ENCODE assay signal across 8 mouse cellular contexts in the genomic region with DNA sequence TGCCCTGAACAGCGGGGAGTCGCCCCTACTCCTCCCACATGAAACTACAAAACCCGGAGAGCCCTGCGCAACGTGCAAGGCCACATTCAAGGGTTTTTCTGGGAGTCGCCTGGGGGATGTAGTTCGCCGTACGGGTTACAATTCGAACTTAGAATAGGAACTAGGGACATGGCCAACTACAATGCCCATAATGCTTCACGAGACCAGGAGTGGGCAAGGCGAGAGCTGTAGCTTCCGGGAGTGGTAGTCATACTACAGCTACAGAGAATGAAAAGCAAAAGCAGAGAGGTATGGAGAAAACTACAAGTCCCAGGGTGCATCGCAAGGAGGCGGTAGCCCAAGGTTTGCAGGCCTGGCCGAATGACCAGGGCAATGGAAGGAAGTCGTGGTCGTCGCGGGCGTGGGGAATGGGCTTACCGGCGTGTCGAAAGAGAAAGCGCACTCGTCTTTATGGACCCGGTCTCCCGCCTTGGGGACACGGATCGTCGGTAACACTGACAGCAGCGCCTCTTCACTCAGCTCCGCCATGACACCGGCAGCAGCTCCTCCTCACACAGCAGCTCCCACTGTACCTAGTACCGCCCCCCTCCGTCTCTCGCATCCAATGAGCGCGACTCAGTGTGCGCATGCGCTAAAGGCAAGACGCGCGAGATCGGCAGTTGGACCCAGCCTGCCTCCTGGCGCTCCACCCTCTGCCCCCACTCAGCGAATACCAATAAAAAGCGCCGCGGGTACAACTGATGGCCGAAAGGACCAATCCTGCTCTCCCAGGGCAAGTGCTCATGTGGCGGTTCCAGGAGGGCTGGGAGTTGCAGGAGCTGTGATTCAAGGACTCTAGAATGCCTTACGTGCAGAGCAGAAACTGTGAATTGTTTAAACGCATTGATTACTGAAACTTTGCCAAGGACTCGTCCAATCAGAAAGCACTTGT. TPM values are rescaled to one million over a fixed set of nuclear protein-coding genes. Genes with fewer than 3 reads are reported as not detected.
DNase-seq lines count a peak whose midpoint lies in the region; ATAC-seq and TF ChIP-seq lines count a peak whose summit lies in the region.

Usp5 (minus strand) TSS at position 617 of the 931 bp plus-strand sequence.
Cdca3 (plus strand) TSS at position 680 of the 931 bp plus-strand sequence.

- under 1% methylated on average over 55 of the region's 55 CpGs for WGBS in forebrain, embryonic 10.5 days
- WGBS in heart, embryonic 15.5 days, result 0% methylated on average over 55 of the region's 55 CpGs
- WGBS in liver, embryonic 14.5 days (ENCODE audit: insufficient replicate concordance), result under 1% methylated on average over 55 of the region's 55 CpGs
- WGBS in neural tube, embryonic 11.5 days, result under 1% methylated on average over 55 of the region's 55 CpGs
- under 1% methylated on average over 55 of the region's 55 CpGs for WGBS in stomach, postnatal 0 days

- peaks cover 55% of the 10 kb centered on the region for H3K4me1 ChIP-seq in forebrain, embryonic 10.5 days
- peaks cover 19% of the 10 kb centered on the region for H3K4me1 ChIP-seq in heart, embryonic 15.5 days (replicated peaks)
- peaks cover 6 to 9% of the 10 kb centered on the region in 2 experiments; a peak in 3 of 4 replicates for H3K4me1 ChIP-seq in liver, embryonic 14.5 days (replicated peaks; ENCODE audit: control insufficient read depth in 2 of 2, insufficient read depth in 2 of 2, low read length in 1 of 2)
- peaks cover 8% of the 10 kb centered on the region for H3K4me1 ChIP-seq in neural tube, embryonic 11.5 days (ENCODE audit: control insufficient read depth, insufficient read depth, low read length)
- H3K4me1 ChIP-seq in stomach, postnatal 0 days (replicated peaks; ENCODE audit: control insufficient read depth, insufficient read depth), result 0 out of 2 replicates have a peak, but pooled peaks cover 2% of the 10 kb centered on the region

- H3K27me3 ChIP-seq in forebrain, embryonic 10.5 days (ENCODE audit: poor library complexity, severe bottlenecking), result no peaks in the 10 kb centered on the region
- no peaks in the 10 kb centered on the region for H3K27me3 ChIP-seq in heart, embryonic 15.5 days
- H3K27me3 ChIP-seq in liver, embryonic 14.5 days (ENCODE audit: control insufficient read depth, insufficient read depth, low read length), result no peaks in the 10 kb centered on the region
- no peaks in the 10 kb centered on the region for H3K27me3 ChIP-seq in neural tube, embryonic 11.5 days (ENCODE audit: control insufficient read depth, insufficient read depth, low read length)
- H3K27me3 ChIP-seq in stomach, postnatal 0 days (ENCODE audit: control insufficient read depth, insufficient read depth, low read length), result no peaks in the 10 kb centered on the region

- H3K27ac ChIP-seq in forebrain, embryonic 10.5 days, result peak within 1 kb of the TSS; percentile 93
- H3K27ac ChIP-seq in heart, embryonic 15.5 days, result peak within 1 kb of the TSS; percentile 94
- H3K27ac ChIP-seq in liver, embryonic 14.5 days, result peak within 1 kb of the TSS; percentile 84
- peak within 1 kb of the TSS; percentile 79 for H3K27ac ChIP-seq in neural tube, embryonic 11.5 days (ENCODE audit: low read depth, low read length)
- H3K27ac ChIP-seq in stomach, postnatal 0 days (replicated peaks), result peak within 1 kb of the TSS; percentile 90

- peak; percentile 96 to 97 for DNase-seq in CD8-positive naive resting alpha-beta T cell, adult 2 months (ENCODE audit: low read depth in 2 of 2, low spot score in 2 of 2)
- peak; percentile 100 for DNase-seq in c-Kit-positive CD71-negative TER-119-negative erythroid progenitor cells, embryonic 14.5 days (ENCODE audit: low read depth)
- DNase-seq in forebrain, embryonic 10.5 days (ENCODE audit: extremely low spot score, low spot score), result peak; percentile 99
- peak; percentile 98 to 100 for DNase-seq in kidney, postnatal 25 days
- peak; percentile 99 to 100 (median 99) for DNase-seq in liver, embryonic 14.5 days (ENCODE audit: low read depth in 3 of 3, low spot score in 3 of 3)
- peak; percentile 99 for DNase-seq in neural tube, embryonic 11.5 days (ENCODE audit: low spot score)
- peak; percentile 99 for DNase-seq in stomach, postnatal 0 days (ENCODE audit: low spot score)

- peak within 1 kb of the TSS; percentile 74 for H3K4me3 ChIP-seq in forebrain, embryonic 10.5 days
- H3K4me3 ChIP-seq in heart, embryonic 15.5 days, result peak within 1 kb of the TSS; percentile 67
- H3K4me3 ChIP-seq in liver, embryonic 14.5 days (ENCODE audit: insufficient read depth in 1 of 2, low read depth in 2 of 2, low read length in 2 of 2), result peak within 1 kb of the TSS; percentile 81 to 87
- peak within 1 kb of the TSS; percentile 68 for H3K4me3 ChIP-seq in neural tube, embryonic 11.5 days (ENCODE audit: low read depth, low read length)
- peak within 1 kb of the TSS; percentile 66 for H3K4me3 ChIP-seq in stomach, postnatal 0 days (ENCODE audit: low read depth, low read length)

- ATAC-seq in heart, embryonic 15.5 days (replicated peaks; ENCODE audit: insufficient number of reproducible peaks, insufficient read depth, low FRiP score, low read depth), result peak; percentile 93
- ATAC-seq in liver, embryonic 14.5 days (ENCODE audit: insufficient read depth), result peak; percentile 86
- ATAC-seq in neural tube, embryonic 11.5 days (ENCODE audit: insufficient read depth, low FRiP score, low TSS enrichment), result peak; percentile 93
- peak; percentile 95 for ATAC-seq in stomach, postnatal 0 days (ENCODE audit: low FRiP score, low TSS enrichment)

- no peak for TF ChIP-seq EP300 in liver, embryonic 14.5 days (IDR thresholded peaks at IDR 0.05; ENCODE audit: low read depth)
- no peak for TF ChIP-seq EP300 in stomach, postnatal 0 days (optimal IDR thresholded peaks at IDR 0.05)

- H3K9ac ChIP-seq in heart, embryonic 15.5 days, result peak within 1 kb of the TSS; percentile 67
- peak within 1 kb of the TSS; percentile 93 for H3K9ac ChIP-seq in liver, embryonic 14.5 days (replicated peaks)
- H3K9ac ChIP-seq in neural tube, embryonic 11.5 days (ENCODE audit: low read length), result peak within 1 kb of the TSS; percentile 72
- H3K9ac ChIP-seq in stomach, postnatal 0 days (ENCODE audit: low read length), result peak within 1 kb of the TSS; percentile 66

- peak within 1 kb of the TSS; percentile 85 for H3K4me2 ChIP-seq in heart, embryonic 15.5 days
- peak within 1 kb of the TSS; percentile 98 for H3K4me2 ChIP-seq in liver, embryonic 14.5 days (ENCODE audit: low read depth)
- peak within 1 kb of the TSS; percentile 89 for H3K4me2 ChIP-seq in neural tube, embryonic 11.5 days (ENCODE audit: low read depth)
- H3K4me2 ChIP-seq in stomach, postnatal 0 days (replicated peaks; ENCODE audit: low read depth), result peak within 1 kb of the TSS; percentile 84

- H3K36me3 ChIP-seq in forebrain, embryonic 10.5 days (replicated peaks), result peaks cover 65% of the 10 kb centered on the region
- H3K36me3 ChIP-seq in heart, embryonic 15.5 days, result peaks cover 28% of the 10 kb centered on the region
- H3K36me3 ChIP-seq in liver, embryonic 14.5 days (replicated peaks; ENCODE audit: control insufficient read depth, insufficient read depth, low read depth), result peaks cover 38% of the 10 kb centered on the region
- peaks cover 6% of the 10 kb centered on the region for H3K36me3 ChIP-seq in neural tube, embryonic 11.5 days (ENCODE audit: control insufficient read depth, insufficient read depth, low read length)
- peaks cover 8% of the 10 kb centered on the region for H3K36me3 ChIP-seq in stomach, postnatal 0 days (ENCODE audit: control insufficient read depth, insufficient read depth, low read length)

- TF ChIP-seq CTCF in liver, embryonic 14.5 days (IDR thresholded peaks at IDR 0.05; ENCODE audit: low read depth), result peak; percentile 20
- peak; percentile 46 for TF ChIP-seq CTCF in stomach, postnatal 0 days (IDR thresholded peaks at IDR 0.05; ENCODE audit: low read depth)

- H3K9me3 ChIP-seq in forebrain, embryonic 10.5 days, result no peaks in the 10 kb centered on the region
- no peaks in the 10 kb centered on the region for H3K9me3 ChIP-seq in heart, embryonic 15.5 days (replicated peaks)
- no peaks in the 10 kb centered on the region for H3K9me3 ChIP-seq in liver, embryonic 14.5 days (ENCODE audit: control insufficient read depth, low read length)
- H3K9me3 ChIP-seq in neural tube, embryonic 11.5 days (ENCODE audit: control insufficient read depth, low read length), result no peaks in the 10 kb centered on the region
- no peaks in the 10 kb centered on the region for H3K9me3 ChIP-seq in stomach, postnatal 0 days (ENCODE audit: control insufficient read depth, low read length)

RNA-seq across cellular contexts. Expression of gene Usp5, which starts in this region (rescaled TPM):
- 214 and 215 TPM in 2 replicates for polyA plus RNA-seq in forebrain, embryonic 10.5 days (2016; fragmentation: Nextera tagmentation; extraction: Ambion mirVana)
- polyA plus RNA-seq in heart, embryonic 15.5 days (2015; fragmentation: Nextera tagmentation; extraction: Ambion mirVana), result 87.2 and 114 TPM in 2 replicates
- 24.4 and 27.6 TPM in 2 replicates for polyA plus RNA-seq in liver, embryonic 14.5 days (2012; rRNA removed)
- polyA plus RNA-seq in liver, embryonic 14.5 days (2014; fragmentation: Nextera tagmentation; extraction: Ambion mirVana), result 38.0 and 42.5 TPM in 2 replicates
- 162 and 174 TPM in 2 replicates for polyA plus RNA-seq in neural tube, embryonic 11.5 days (2014; fragmentation: Nextera tagmentation; extraction: Ambion mirVana)
- 60.3 and 61.8 TPM in 2 replicates for polyA plus RNA-seq in stomach, postnatal 0 days (2015; fragmentation: Nextera tagmentation; extraction: Ambion mirVana)

RNA-seq across cellular contexts. Expression of gene Cdca3, which starts in this region (rescaled TPM):
- 271 and 298 TPM in 2 replicates for polyA plus RNA-seq in forebrain, embryonic 10.5 days (2016; fragmentation: Nextera tagmentation; extraction: Ambion mirVana)
- polyA plus RNA-seq in heart, embryonic 15.5 days (2015; fragmentation: Nextera tagmentation; extraction: Ambion mirVana), result 117 and 128 TPM in 2 replicates
- 147 and 165 TPM in 2 replicates for polyA plus RNA-seq in liver, embryonic 14.5 days (2012; rRNA removed)
- 205 and 206 TPM in 2 replicates for polyA plus RNA-seq in liver, embryonic 14.5 days (2014; fragmentation: Nextera tagmentation; extraction: Ambion mirVana)
- 190 and 195 TPM in 2 replicates for polyA plus RNA-seq in neural tube, embryonic 11.5 days (2014; fragmentation: Nextera tagmentation; extraction: Ambion mirVana)
- 43.3 and 52.8 TPM in 2 replicates for polyA plus RNA-seq in stomach, postnatal 0 days (2015; fragmentation: Nextera tagmentation; extraction: Ambion mirVana)

Comparison
In these comparisons a context has a peak if more than half of its experiments do, and no peak if none do; other contexts are left out.
1. Peak in every context shown above with its lines: DNase-seq, ATAC-seq, H3K4me3 ChIP-seq and H3K27ac ChIP-seq.